Mouse (Mus musculus) embryonic fibroblast, embryonic 13.5 days (primary cell): ENCODE results near the gene Tpbpb.
"Not testable (repeated sequence)": the region's sequence is repeated elsewhere in the genome, so short reads cannot be mapped to it uniquely, and the experiment has no call there.

Experiments used
- CTCF ChIP-seq: IDR thresholded peaks from 2 replicates; pipeline ENCODE4 v1.5.1; 2011; ENCODE audit warnings: mild to moderate bottlenecking, control low read depth, low read length, moderate library complexity, borderline replicate concordance; ENCODE audit not compliant: insufficient read depth
- POLR2A ChIP-seq: IDR thresholded peaks from 2 replicates; pipeline ENCODE4 v1.6.1; 2011; ENCODE audit warnings: low read depth, mild to moderate bottlenecking, control low read depth, low read length, moderate library complexity

GRCm38 (mm10) chr13:60941884-60942283 lies 37.2 kb upstream of the Tpbpb start, which contains the start of gene Tpbpa:
- not testable (repeated sequence) for TF ChIP-seq CTCF, POLR2A
